Mouse (Mus musculus) C2C12 (cell line): Measurements from ENCODE around the gene Trarg1.

ENCODE experiments used
- CEBPB ChIP-seq: IDR thresholded peaks from one replicate; pipeline ENCODE4 v1.6.1; 2011; ENCODE audit warnings: low read depth, mild to moderate bottlenecking, control low read depth, moderate library complexity
- CTCF ChIP-seq: IDR thresholded peaks from one replicate; pipeline ENCODE4 v1.5.1; 2011; ENCODE audit not compliant: control insufficient read depth, insufficient read depth, insufficient read length
- MAX ChIP-seq: IDR thresholded peaks from one replicate; pipeline ENCODE4 v1.6.1; 2011; ENCODE audit warnings: mild to moderate bottlenecking, control low read depth
- USF1 ChIP-seq: IDR thresholded peaks from one replicate; pipeline ENCODE4 v1.6.1; 2011; ENCODE audit warnings: low read depth, mild to moderate bottlenecking, control low read depth, moderate library complexity

DNA sequence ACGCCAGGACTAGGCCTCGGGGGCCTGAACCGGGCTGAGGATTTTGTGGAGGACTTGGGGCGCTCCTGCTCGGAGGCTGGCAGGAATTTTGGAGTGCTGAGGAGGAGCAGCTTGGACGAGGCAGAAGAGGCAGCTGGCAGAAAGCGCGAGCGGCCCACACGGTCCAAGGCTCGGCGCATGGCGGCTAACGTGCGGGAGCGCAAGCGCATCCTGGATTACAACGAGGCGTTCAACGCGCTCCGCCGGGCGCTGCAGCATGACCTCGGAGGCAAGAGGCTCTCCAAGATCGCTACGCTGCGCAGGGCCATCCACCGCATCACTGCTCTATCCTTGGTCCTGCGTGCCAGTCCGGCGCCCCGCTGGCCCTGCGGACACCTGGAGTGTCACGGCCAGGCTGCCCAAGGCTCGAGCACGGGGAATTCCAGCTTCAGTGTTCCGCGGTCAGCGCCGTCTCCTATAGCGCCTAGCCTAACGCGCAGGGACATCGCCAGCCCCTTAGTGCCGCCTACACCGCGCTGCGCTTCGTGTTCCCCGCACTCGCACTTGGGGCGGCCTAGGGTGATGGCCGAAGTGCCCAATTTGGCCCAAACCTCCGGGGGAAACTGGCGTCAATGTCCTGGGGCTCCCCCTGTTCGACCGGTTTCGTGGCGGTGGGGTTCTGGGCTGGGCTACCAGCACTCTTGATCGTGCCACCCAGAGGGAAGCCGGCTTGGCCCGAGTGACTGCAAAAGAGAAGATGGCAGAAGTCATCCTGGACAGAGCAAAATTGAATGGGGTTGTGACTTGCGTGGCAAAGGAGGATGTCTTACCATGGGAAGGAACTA, 6.8 kb upstream of the Trarg1 start:
- TF ChIP-seq CTCF (no peak), CEBPB (no peak), MAX (no peak), USF1 (no peak)
